Mouse (Mus musculus) liver, adult 2 months (tissue): ENCODE data around the gene Tnk1. TPM values are rescaled to one million over a fixed set of nuclear protein-coding genes. Genes with fewer than 3 reads are reported as not detected.

Source experiments
- DNase-seq: peaks from one replicate; pipeline ENCODE4 v3.0.0-alpha.2; 2011; ENCODE audit warnings: low read depth, low spot score; ENCODE audit errors: extremely low read depth
- H3K27ac ChIP-seq: fragments of 200-500 bp; replicated peaks from 2 replicates; pipeline ENCODE4 v1.5.1; 2012; ENCODE audit warnings: low read depth, mild to moderate bottlenecking, control low read depth, inconsistent platforms, low read length; ENCODE audit not compliant: insufficient read depth
- H3K27me3 ChIP-seq: fragments of 200-500 bp; 2 replicates; pipeline ENCODE4 v1.6.1; 2012; ENCODE audit warnings: mild to moderate bottlenecking, moderate library complexity, low read length, inconsistent platforms; ENCODE audit not compliant: control insufficient read depth, insufficient read depth
- H3K36me3 ChIP-seq: fragments of 200-500 bp; 2 replicates; pipeline ENCODE4 v1.6.1; 2012; ENCODE audit warnings: low read length, inconsistent platforms; ENCODE audit not compliant: control insufficient read depth, insufficient read depth
- H3K4me1 ChIP-seq: fragments of 200-500 bp; 2 replicates; pipeline ENCODE4 v1.6.1; 2011; ENCODE audit warnings: low read length; ENCODE audit not compliant: control insufficient read depth, insufficient read depth
- H3K4me3 ChIP-seq: fragments of 200-500 bp; 2 replicates; pipeline ENCODE4 v1.5.1; 2011; ENCODE audit warnings: low read depth, mild to moderate bottlenecking, control low read depth, low read length, moderate library complexity; ENCODE audit not compliant: insufficient read depth
- H3K79me2 ChIP-seq: fragments of 200-500 bp; 2 replicates; pipeline ENCODE4 v1.6.1; 2012; ENCODE audit warnings: inconsistent platforms, mild to moderate bottlenecking, low read length, moderate library complexity; ENCODE audit not compliant: control insufficient read depth, insufficient read depth
- H3K9ac ChIP-seq: fragments of 200-500 bp; 2 replicates; pipeline ENCODE4 v1.6.1; 2012; ENCODE audit warnings: low read depth, mild to moderate bottlenecking, control low read depth, inconsistent platforms, low read length
- CTCF ChIP-seq: fragments of 200-500 bp; IDR thresholded peaks from 2 replicates; pipeline ENCODE4 v1.5.1; 2011; ENCODE audit warnings: low read depth, low read length, control low read depth
- POLR2A ChIP-seq: fragments of 200-500 bp; IDR thresholded peaks from 2 replicates; pipeline ENCODE4 v1.6.1; 2011; ENCODE audit warnings: low read length, control low read depth; ENCODE audit not compliant: insufficient read depth; ENCODE audit errors: extremely low read depth
- WGBS: fragments of 180-500 bp; shearing (Covaris S2); methylation state at CpG from one replicate; pipeline ENCODE4 v1.1.7; 2018; 5-methylcytosine and 5-hydroxymethylcytosine counted together
- polyA plus RNA-seq: library from polyadenylated mRNA; depleted of rRNA; stranded (reverse); fragments of >200 nt; gene quantifications from 2 replicates; pipeline ENCODE4 v1.2.3, GENCODE M21; 2012
- total RNA-seq: library from RNA; depleted of rRNA; stranded (reverse); fragments of >200 nt; gene quantifications from 2 replicates; pipeline ENCODE4 v1.2.3, GENCODE M21; 2014

Tnk1 gene
- total and polyA plus RNA-seq, 2 experiments, result 0.17 to 0.18 TPM

GRCm38 (mm10) chr11:69881787-69882670 lies 23.5 kb upstream of the Tnk1 start:
- no peak for DNase-seq
- Histone ChIP-seq H3K27ac (peak overlapping the region; percentile 27; the same call in 1 of the 2 replicates), H3K79me2 (no peaks in the 10 kb centered on the region), H3K27me3 (no peaks in the 10 kb centered on the region), H3K36me3 (no peaks in the 10 kb centered on the region), H3K9ac (peak overlapping the region; percentile 28; the same call in 1 of the 2 replicates), H3K4me3 (no peak overlapping the region), H3K4me1 (0 out of 2 replicates have a peak, but pooled peaks cover 3% of the 10 kb centered on the region)
- WGBS, result 62% methylated on average over 21 of the region's 21 CpGs
- no peak for TF ChIP-seq CTCF
- TF ChIP-seq POLR2A, result no peak

DNA sequence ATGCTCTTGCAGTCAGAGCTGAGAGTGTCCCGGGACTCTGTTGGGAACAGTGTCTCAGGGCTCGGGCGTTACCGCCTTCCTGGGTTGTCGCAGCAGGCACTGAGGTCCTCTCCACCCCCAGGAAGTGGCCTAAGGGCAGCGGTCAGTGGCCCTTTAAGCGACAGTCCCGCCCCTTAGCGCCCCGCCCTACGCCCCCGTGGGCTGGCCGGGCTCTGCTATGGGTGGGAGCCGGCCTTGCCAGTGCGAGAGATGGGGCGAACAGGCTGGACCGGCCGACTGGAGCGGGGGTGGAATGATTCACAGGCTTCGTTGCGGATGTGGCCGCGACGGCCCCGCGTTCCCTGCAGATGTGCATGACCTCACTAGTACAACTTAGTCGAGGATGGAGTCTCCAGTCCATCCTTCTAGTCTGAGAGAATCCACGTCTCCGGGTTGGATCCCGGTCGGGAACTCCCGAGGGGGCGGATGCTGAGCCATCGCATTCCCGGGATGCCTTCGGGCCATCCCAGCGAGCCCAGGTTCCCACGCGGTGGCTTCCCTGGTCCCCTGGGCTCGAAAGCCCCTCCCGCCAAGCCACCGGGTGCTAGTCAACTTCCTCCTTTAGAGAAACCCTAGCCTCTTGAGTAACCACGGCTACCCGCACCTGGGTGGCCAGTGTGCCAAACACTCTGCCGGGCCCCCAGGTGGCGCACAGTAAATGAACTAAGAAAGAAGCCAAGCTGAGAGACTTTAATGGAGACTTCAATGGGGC lies 22.5 kb upstream of the Tnk1 start, which contains the start of gene Kctd11:
Kctd11 (minus strand) TSS at position 554 of the 751 bp plus-strand sequence.
- Histone ChIP-seq H3K27me3 (no peaks in the 10 kb centered on the region), H3K9ac (peak within 1 kb of the TSS; percentile 57), H3K36me3 (no peaks in the 10 kb centered on the region), H3K4me1 (0 out of 2 replicates have a peak, but pooled peaks cover 3% of the 10 kb centered on the region), H3K4me3 (peak within 1 kb of the TSS; percentile 64), H3K79me2 (no peaks in the 10 kb centered on the region), H3K27ac (peak within 1 kb of the TSS; percentile 51)
- peak; percentile 72 for DNase-seq
- under 1% methylated on average over 46 of the region's 46 CpGs for WGBS
- TF ChIP-seq POLR2A, result peak; percentile 61; the same call in 1 of the 2 replicates
- peak; percentile 22; the same call in 1 of the 2 replicates for TF ChIP-seq CTCF

DNA sequence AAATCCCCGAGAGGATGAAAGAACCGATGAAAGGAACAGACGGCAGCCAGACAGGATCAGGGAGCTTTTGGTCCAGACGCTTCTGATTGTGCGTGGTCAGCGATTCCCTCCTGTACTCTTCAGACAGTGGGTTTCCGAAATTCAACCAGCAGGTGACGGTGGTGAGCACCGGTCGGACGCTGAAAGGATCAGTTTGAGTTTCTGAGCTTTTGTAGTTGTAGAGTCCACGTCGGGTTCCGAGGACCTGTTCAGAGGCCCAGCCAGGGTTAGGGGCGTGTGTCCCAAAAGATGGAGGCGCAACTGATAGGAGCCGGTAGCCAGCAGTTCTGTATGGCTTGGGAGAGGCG lies 21.9 kb upstream of the Tnk1 start:
- H3K9ac ChIP-seq, result peak overlapping the region; percentile 57
- H3K79me2 ChIP-seq, result no peaks in the 10 kb centered on the region
- H3K4me1 ChIP-seq, result 0 out of 2 replicates have a peak, but pooled peaks cover 3% of the 10 kb centered on the region
- H3K36me3 ChIP-seq, result no peaks in the 10 kb centered on the region
- peak overlapping the region; percentile 64 for H3K4me3 ChIP-seq
- peak overlapping the region; percentile 51 for H3K27ac ChIP-seq
- TF ChIP-seq POLR2A, result no peak
- peak; percentile 77 for TF ChIP-seq CTCF
- peak; percentile 59 for DNase-seq
- H3K27me3 ChIP-seq, result no peaks in the 10 kb centered on the region
- under 1% methylated on average over 18 of the region's 18 CpGs for WGBS

DNA sequence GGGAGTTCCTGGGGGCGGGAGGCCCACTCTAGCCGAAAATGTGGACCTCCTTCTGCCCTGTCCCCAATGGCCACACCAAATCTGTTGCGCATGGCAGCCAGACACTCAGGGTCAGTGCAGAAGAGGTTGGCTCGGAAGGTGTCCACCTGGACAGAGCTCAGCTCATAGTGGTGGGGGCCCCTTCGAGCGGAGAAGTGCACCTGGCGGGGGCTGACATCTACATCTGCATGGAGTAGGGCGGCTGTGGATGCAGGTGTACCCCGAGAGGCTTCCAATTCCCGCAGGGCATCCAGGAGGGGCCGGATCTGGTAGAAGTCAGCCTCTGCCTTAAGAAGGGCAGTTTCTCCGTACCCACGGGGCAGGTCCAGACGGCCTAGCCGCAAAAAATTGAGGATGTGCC lies 21.2 kb upstream of the Tnk1 start:
- TF ChIP-seq POLR2A (no peak), CTCF (no peak)
- Histone ChIP-seq H3K4me3 (peak overlapping the region; percentile 29), H3K36me3 (no peaks in the 10 kb centered on the region), H3K4me1 (0 out of 2 replicates have a peak, but pooled peaks cover 3% of the 10 kb centered on the region), H3K9ac (peak overlapping the region; percentile 31), H3K79me2 (no peaks in the 10 kb centered on the region), H3K27me3 (no peaks in the 10 kb centered on the region), H3K27ac (no peak overlapping the region)
- DNase-seq, result no peak
- 76% methylated on average over 15 of the region's 15 CpGs for WGBS

- H3K4me3 ChIP-seq, result no peak overlapping the region
- no peak for TF ChIP-seq CTCF
- TF ChIP-seq POLR2A, result no peak
- H3K4me1 ChIP-seq, result 0 out of 2 replicates have a peak, but pooled peaks cover 3% of the 10 kb centered on the region
- DNase-seq, result no peak
- no peak overlapping the region for H3K27ac ChIP-seq
- WGBS, result 88% methylated on average over 6 of the region's 6 CpGs
- H3K27me3 ChIP-seq, result no peaks in the 10 kb centered on the region
- H3K79me2 ChIP-seq, result no peaks in the 10 kb centered on the region
- H3K36me3 ChIP-seq, result no peaks in the 10 kb centered on the region
- H3K9ac ChIP-seq, result no peak overlapping the region
Observed at GRCm38 (mm10) chr11:69878952-69879351, 20.4 kb upstream of the Tnk1 start.
